Mouse (Mus musculus): Measurements from ENCODE around the gene Fbxw7.

DNA sequence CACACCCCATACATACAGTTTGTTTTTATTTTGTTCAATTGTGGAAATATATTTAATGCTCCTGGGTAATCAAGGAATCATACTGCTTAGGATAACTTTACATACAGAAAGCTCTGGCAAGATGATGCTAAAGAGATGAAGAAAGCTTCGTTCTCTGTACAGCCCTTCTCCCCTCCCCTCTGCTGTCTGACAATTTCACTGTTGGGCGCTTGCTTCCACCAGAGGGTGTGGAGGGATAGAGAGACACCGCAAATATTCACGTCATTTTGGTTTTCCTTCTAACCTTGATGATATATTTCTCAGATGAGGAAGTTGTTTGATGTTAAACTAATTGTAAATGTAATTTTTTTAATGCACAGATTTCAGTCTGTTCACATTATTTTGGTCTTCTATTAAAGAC is 140.8 kb downstream of the Fbxw7 start:
- no peak for TF ChIP-seq CTCF (IDR thresholded peaks at IDR 0.05; ENCODE audit: control insufficient read depth, insufficient read depth, insufficient read length)
- TF ChIP-seq USF1 (IDR thresholded peaks at IDR 0.05; ENCODE audit: low read depth), result no peak
- no peak for TF ChIP-seq MAX (IDR thresholded peaks at IDR 0.05)
- no peak for TF ChIP-seq CEBPB (IDR thresholded peaks at IDR 0.05; ENCODE audit: low read depth)
- no peak for TF ChIP-seq MYOD1 (IDR thresholded peaks at IDR 0.05; ENCODE audit: control insufficient read depth, insufficient read length, low read depth)
- TF ChIP-seq MYOG (IDR thresholded peaks at IDR 0.05; ENCODE audit: control insufficient read depth, extremely low read depth, insufficient read length), result no peak
- TF ChIP-seq FOSL1 (IDR thresholded peaks at IDR 0.05; ENCODE audit: insufficient read depth, low read length, poor library complexity, severe bottlenecking), result no peak
